Mouse (Mus musculus): ENCODE results near the gene Nckap5.
A peak's percentile ranks its signal among the peaks of the same experiment; 100 is the strongest.

Nckap5 gene

DNA sequence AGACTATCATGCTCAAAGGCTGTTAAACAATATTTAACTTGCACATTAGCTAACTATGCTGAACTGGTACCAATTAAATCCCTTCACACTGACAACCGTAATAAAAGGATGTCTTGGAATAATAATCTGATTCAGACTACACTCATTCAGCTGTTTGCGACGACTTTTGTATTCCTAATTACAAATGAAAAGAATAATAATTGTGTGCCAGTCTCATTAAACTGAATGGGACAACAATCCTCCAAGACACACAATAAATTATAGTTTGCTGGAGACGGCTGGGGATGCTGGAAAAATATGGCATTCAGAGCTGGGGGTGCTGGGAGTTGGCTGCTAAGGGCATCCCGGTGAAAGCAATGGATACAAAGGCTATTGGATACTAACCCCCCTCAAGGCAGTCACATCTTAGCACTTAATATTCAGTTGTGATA lies 818.9 kb downstream of the Nckap5 start:
- DNase-seq (ENCODE audit: low spot score), result no peak

GRCm38 (mm10) chr1:126007571-126007970 lies 823.0 kb downstream of the Nckap5 start:
- DNase-seq (ENCODE audit: low spot score), result no peak

DNA sequence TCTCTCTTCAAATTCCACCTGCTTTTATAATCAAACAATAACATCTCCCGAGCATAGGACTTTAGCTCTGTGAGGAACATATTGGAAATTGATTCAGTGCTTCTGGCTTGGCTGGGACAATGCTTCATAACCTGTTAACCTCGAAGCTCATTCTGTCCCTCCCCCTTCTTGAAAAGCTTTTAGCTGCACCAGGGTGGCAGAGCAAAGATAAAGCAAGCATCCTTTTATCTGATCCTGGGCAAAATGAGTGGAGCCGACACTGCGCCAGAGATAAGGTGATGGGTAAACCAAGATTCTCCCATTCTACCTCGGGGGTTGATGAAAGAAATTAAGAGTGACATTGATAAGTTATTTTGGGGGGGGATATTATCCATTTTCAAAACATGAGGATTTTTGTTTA lies 824.9 kb downstream of the Nckap5 start:
- no peak for DNase-seq (ENCODE audit: low spot score)

DNA sequence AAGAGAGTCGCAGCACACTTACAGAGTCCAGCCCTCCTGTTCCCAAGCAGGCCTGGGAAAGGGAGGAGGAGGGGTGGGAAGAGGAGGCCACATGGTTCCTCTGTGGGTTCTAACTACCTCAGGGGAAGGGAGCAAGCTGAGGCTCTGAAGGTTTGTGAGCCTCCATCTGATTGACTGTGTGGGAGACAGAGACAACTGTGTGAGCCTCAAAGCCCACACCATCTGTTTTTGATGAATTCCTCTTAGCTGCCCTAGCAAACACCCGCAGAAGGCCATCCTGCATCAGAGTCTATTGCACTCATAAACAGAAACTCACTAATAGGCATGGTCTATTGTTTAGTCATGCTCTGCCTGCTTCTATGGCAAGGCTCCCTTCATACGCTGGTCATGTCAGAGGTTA lies 834.1 kb downstream of the Nckap5 start:
- no peak for DNase-seq (ENCODE audit: low spot score)

DNA sequence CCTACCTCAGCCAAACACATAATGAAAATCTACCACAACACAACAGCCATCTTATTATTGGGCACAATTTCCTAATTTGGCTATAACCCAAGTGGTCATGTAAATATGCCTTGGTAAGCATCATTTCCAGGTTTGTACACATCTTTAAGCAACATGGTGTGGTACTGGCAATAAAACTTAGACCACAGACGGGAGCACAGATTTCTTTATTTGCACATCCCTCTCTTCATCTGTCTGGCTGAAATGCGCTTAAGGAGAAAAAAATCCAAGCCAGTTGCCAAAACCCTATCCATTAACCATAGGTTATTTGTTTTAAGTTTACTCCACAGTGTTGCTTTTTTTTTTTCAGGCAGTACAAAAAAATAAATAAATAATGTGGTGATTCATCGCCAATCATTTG lies 842.8 kb downstream of the Nckap5 start:
- no peak for DNase-seq (ENCODE audit: low spot score)

- no peak for DNase-seq (ENCODE audit: low spot score)
Observed at GRCm38 (mm10) chr1:125984570-125984969, 846.0 kb downstream of the Nckap5 start.

DNA sequence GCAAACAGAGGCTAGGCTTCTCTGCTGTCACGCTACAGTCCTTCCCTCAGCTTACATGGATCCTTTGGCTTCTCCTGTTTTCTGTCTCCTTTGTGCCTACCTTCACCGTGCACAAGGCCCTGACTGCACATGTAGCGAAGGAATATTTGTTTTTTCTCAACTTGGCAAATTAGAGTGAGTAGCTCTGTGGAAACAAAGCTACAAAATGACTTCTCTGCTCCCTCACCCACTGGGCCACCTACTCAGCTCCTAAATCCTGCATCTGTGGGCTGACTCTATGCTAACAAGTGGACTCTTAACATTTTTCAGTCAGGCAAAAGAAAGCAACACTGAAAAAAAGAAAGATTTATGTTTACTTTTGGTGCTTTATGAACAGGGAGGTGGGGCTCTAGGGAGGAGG lies 856.0 kb downstream of the Nckap5 start:
- DNase-seq (ENCODE audit: low spot score), result no peak

- no peak for DNase-seq (ENCODE audit: low spot score)
Observed at GRCm38 (mm10) chr1:125971933-125972332, 858.7 kb downstream of the Nckap5 start.

DNA sequence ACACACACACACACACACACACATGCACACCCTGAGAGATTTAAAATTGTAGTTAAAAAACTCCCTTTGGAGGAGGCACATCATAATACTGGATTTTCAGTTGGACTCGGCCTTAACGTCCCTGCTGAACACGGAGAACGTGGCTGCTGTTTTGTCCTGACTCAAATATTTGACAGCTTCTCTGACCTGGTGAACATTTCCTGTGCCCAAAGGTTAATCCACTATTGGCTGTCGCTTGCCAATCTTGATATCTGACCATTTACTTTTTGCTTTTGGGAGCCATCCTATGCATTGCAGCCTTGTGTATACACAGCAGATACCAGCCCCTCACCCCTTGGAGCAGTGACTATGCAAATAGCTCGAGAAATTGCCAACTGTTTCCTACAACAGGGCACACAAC lies 862.9 kb downstream of the Nckap5 start:
- DNase-seq (ENCODE audit: low spot score), result no peak

- DNase-seq (ENCODE audit: low spot score), result no peak
Observed at GRCm38 (mm10) chr1:125951026-125951425, 879.6 kb downstream of the Nckap5 start.

DNA sequence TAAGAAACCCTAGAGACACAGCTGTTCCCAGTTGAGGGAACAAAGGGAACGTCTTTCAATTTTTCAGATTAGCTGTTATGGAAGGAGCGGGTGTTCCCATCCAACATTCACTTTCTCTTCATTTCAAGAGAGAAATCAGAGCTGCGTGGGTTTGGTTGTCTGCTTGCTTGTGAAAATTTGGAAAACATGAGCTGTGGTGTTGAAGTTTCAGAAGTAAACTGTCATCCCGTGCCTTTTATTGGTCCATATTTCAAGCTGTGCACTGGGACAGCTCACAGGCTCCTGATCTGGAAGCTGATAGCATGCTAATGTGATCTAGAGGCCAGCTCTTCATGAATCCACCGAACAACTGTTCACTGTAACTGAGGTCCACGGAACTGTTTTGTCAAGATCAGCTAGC lies 881.5 kb downstream of the Nckap5 start:
- DNase-seq (ENCODE audit: low spot score), result no peak

- no peak for DNase-seq (ENCODE audit: low spot score)
Observed at GRCm38 (mm10) chr1:125945136-125945535, 885.5 kb downstream of the Nckap5 start.

DNA sequence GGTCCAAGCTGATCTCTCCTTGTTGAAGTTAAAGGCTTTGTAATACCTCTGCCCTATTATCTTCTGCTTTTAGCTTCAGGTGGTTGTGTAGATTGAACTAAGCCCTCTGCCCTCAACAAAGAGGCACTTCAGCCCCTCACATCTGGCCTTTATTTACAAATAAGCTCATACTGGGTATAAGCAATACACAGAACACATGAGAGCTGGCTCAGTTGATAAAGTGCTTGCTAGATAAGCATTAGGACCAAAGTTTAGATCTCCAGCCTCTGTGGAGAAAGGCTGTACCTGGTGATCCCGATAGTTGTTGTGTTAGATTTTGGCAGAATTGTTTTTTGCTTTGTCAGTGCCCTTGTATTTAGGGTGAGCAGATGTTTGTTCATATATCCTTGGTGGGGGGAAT lies 887.3 kb downstream of the Nckap5 start:
- no peak for DNase-seq (ENCODE audit: low spot score)

- no peak for DNase-seq (ENCODE audit: low spot score)
Observed at GRCm38 (mm10) chr1:125925486-125925885, 905.1 kb downstream of the Nckap5 start.

DNA sequence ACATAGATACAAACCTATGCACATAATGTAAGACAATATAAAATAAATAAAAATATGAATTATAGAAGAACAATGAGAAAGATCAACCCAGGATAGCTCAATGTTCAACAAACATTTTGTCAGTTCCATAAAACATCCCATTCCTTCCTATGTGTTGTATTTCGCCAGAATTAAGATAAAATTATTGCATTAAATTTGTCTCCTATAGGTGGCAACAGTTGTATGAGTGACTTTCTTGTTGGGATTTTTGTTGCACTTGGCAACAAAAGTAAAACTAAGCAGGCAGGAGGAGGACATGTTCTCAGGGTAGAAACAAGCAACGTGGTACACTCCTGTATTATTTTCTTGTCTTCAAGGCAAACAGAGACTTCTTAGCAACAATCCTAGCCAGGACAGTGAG lies 907.5 kb downstream of the Nckap5 start:
- DNase-seq (ENCODE audit: low spot score), result no peak

DNA sequence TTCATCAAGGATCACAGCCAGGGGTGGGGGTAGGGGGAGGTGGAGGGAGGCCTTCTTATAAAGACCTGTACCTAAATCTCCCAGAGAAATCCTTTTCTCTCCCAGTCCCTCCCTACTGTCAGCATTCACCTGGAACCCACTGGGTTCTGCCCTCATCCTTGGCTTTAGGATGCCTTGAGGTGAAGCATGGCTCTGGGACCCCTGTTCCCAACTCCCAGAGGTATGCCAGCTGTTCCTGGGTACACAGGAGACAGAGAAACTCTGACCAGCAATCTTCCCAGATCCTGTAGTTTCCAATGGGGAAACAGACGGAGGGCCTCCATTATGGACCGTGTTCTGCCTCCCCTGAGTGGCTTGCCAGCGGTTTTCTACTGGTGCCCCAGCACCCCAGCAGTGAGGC lies 909.9 kb downstream of the Nckap5 start:
- no peak for DNase-seq (ENCODE audit: low spot score)

DNA sequence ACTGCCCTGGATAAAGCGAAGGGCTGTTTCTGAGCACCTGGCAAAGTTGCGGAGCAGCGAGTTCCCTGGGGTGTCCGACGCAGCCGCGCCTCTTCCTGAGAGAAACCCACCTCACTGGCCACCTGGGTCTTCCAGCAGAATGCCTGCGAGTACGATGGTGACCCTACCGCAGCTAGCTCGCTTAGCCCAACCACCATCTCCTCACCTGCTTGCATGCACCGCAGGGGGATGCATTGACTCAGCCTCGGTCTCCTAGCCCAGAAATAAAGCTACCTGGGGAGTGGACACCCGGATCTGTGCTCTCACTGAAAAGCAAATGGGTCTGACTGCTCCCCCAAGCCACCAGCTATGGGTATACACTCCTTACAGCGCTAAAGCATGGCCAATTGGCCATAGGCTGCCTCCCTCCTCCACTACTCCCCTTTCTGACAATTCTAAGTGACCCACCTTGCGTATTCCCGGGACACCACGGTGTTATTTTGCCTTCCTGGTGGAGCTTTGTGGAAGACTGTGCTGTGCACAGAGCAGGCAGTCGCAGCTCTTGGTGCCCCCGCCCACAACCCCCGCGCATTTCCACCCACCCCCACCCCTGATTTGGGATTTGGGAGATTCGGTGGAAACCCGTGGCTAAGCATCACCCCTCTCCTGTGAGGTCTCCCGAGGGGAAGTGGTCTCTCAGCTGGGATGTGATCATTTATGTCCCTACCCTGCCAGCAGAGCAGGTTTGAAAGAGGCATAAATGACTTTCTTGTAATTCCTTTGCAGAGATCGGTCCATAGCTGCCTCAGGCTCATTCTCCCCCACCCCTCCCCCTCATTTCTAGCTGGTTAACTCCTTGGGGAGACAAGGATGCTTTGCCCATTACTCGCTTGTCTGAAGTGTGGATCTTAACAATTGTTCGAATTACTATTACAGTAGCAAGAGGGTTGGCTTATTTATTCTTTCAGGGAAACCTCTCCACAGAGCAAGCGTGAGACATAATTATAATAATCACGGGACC lies 917.7 kb downstream of the Nckap5 start, which contains the start of gene Lypd1:
TSS of gene Lypd1 (minus strand) at position 501 of the 1,000 bp plus-strand sequence.
- no peak for DNase-seq (ENCODE audit: low spot score)

DNA sequence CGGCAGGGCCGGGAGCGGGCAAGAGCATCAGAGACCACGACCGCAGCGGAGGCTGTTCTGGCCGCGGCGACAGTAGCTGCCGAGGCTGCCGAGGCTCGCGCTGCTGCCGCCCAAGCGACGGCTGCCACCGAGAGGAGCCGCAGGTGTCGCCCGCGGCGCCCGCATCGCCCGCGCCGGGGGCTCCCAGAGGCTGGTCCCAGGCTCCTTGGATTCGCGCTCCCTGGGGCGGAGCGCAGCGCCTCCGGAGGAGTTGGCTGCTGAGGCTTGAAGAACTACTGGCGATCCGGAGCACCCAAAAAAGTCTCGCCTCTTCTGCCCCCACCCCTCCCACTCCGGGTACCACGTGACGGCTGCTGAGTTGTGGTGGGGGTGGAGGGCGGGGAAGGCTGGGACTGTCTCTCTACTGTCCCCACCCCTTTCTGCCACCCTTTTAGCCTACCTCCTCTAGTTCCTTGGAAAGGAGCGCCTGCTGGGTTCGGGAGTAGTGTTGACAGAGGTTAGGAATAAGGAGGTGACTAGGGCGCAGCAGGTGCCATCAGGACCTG lies 918.6 kb downstream of the Nckap5 start:
- DNase-seq (ENCODE audit: low spot score), result peak; percentile 17

GRCm38 (mm10) chr1:125911337-125911900 lies 919.2 kb downstream of the Nckap5 start:
- DNase-seq (ENCODE audit: low spot score), result peak; percentile 11

GRCm38 (mm10) chr1:125910871-125911265 lies 919.7 kb downstream of the Nckap5 start:
- DNase-seq (ENCODE audit: low spot score), result no peak

GRCm38 (mm10) chr1:125910211-125910870 lies 920.3 kb downstream of the Nckap5 start:
- DNase-seq (ENCODE audit: low spot score), result peak; percentile 9

- no peak for DNase-seq (ENCODE audit: low spot score)
Observed at GRCm38 (mm10) chr1:125893158-125893557, 937.4 kb downstream of the Nckap5 start.

All from ovary, postnatal 36 days (tissue).